Mouse (Mus musculus): Measurements from ENCODE around the gene Msx1.

Gene Msx1

GRCm38 (mm10) chr5:37826706-37827625 lies 2.6 kb upstream of the Msx1 start:
- no peak for DNase-seq (ENCODE audit: low read depth, low spot score)

DNA sequence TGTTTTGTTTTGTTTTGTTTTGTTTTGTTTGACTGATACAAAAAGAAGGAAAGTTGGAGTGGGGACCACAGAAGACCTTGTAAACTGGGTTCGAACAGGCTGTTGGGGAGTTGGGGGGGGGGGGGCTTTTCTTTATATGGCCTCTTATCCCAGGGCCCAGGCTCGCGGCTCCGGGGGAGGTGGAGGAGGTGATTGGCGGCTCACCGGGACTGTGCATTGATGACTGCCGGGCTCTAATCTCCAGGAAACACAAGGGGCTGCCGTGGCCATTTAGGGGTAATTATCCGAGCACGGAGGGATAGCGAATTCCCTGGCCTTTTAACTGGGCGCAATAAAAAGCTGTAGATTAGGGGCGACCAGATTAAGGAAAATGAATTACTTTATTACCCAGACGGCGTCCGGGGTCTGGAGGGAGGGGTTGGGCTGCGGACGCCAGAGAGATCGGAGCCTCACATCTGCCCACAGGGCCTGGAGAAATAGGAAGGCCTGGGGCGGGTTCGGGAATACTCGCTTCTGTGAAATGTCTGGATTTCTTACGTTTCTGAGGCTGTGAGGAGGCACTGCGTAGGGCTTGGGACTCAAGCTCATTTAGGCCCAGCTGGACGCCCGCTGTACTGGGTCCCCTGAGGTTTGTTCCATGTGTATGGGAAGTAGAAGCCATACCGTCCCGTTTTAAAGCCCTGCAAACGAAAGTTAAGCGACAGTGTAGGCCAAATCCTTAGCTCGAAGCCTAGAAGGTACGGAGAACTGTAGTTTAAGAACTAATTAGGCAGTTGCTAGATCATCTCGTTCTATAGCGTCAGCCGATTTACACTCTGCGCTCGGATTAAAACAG lies 1.4 kb upstream of the Msx1 start:
- no peak for DNase-seq (ENCODE audit: low read depth, low spot score)

- DNase-seq (ENCODE audit: low read depth, low spot score) = no peak
These were observed 773 bp upstream of the Msx1 start for GRCm38 (mm10) chr5:37825111-37825600.

DNA sequence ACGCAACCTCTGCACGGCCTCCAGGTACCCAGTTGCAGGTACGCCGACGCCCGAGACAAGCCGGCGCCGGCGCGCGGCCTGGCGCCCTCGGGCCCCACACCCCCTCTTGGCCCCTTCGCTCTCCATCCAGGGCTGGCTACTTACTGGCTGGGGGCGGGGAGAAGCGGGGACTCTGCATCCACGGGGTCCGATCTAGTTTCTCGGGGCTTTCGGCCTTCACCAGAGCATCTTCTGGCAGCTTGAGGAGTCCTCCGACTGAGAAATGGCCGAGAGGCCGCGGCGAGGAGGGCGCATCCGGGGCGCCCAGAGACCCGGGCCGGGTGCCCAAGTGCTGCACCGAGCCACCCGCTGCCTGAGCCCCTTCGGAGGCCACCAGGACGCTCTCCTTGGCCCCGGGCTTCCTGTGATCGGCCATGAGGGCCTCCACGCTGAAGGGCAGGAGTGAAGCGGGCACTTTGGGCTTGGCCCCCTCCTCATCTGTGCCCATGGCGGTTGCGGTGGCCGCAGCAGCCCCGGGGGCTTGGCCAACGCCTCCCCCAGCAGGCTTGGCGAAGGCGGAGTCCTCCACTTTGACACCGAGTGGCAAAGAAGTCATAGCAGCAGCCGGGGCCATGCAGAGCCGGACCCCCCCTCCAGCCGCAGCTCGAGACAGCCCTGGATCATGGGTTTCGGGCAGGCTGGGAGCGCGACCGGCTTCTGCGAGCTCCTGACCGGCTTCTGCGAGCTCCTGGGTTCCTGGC lies 492 bp downstream of the Msx1 start:
- DNase-seq (ENCODE audit: low read depth, low spot score) = no peak

DNA sequence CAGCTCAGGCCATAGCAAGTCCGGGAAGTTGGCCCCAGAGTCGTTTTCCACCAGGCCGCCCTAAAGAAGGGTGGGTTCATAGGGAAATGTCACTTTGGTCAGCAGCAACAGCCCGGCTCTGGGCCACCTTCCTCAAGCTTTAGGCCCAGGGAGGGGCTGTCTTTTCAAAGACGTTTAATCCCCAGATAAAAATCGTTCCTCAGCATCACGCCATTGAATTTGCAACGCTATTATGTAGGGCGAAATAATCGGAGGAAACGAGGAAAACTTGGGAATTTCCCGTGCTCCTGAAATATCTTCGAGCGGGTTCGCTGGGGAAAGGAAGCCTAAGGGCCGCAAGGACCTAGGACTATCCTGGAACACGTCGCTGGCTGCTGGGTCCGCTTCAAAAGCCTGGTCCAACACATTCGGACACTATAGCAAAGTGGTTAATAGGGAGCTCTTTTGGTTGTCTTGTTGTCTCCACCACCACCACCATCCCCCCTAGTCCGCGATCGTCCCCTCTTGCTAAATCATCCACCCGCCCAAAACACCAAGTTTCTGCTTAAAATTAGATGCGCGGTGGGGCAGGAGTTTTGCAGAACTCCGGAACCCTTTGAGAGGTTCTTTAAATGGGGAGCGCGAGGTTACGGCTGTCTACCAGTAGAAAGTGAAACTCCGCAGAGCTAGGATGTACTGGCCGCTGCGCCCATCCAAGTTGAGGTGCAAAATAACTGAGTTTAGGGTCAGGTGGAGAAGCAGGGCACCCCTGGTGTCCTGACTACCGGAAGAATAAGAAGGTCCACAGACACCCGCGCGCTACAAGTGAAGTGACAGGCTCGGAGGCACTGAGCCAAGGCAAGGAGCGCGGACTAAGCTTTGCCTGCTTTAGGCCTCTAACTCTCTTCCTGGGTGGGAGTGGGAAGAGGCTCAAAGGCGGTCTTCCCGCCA lies 1.3 kb downstream of the Msx1 start:
- no peak for DNase-seq (ENCODE audit: low read depth, low spot score)

- DNase-seq (ENCODE audit: low read depth, low spot score) = no peak
These were observed 2.2 kb downstream of the Msx1 start for GRCm38 (mm10) chr5:37822116-37822707.

DNA sequence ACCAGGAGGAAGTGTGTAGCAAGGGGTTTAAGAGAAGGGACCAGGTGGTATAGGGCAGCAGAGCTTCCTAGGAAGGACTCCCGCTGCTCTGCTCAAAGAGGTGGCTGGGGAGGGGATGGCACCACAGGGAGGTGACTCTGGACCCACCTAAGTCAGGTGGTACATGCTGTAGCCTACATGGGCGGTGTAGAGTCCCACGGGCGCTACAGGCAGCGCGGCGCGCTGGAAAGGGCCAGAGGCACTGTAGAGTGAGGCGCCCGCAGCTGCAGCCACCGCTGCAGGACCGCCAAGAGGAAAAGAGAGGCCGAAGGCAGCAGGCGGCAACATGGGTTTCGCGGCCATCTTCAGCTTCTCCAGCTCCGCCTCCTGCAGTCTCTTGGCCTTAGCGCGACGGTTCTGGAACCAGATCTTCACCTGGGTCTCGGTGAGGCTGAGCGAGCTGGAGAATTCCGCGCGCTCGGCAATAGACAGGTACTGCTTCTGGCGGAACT lies 3.2 kb downstream of the Msx1 start:
- no peak for DNase-seq (ENCODE audit: low read depth, low spot score)

- DNase-seq (ENCODE audit: low read depth, low spot score) = no peak
These were observed 3.7 kb downstream of the Msx1 start for GRCm38 (mm10) chr5:37820689-37821088.

- DNase-seq (ENCODE audit: low read depth, low spot score) = no peak
These were observed 4.4 kb downstream of the Msx1 start for GRCm38 (mm10) chr5:37819971-37820370.

- DNase-seq (ENCODE audit: low read depth, low spot score) = no peak
These were observed 4.8 kb downstream of the Msx1 start for GRCm38 (mm10) chr5:37819541-37819940.

- no peak for DNase-seq (ENCODE audit: low read depth, low spot score)
These were observed 5.7 kb downstream of the Msx1 start for GRCm38 (mm10) chr5:37818533-37819215.

- DNase-seq (ENCODE audit: low read depth, low spot score) = no peak
These were observed 6.5 kb downstream of the Msx1 start for GRCm38 (mm10) chr5:37817658-37818532.

DNA sequence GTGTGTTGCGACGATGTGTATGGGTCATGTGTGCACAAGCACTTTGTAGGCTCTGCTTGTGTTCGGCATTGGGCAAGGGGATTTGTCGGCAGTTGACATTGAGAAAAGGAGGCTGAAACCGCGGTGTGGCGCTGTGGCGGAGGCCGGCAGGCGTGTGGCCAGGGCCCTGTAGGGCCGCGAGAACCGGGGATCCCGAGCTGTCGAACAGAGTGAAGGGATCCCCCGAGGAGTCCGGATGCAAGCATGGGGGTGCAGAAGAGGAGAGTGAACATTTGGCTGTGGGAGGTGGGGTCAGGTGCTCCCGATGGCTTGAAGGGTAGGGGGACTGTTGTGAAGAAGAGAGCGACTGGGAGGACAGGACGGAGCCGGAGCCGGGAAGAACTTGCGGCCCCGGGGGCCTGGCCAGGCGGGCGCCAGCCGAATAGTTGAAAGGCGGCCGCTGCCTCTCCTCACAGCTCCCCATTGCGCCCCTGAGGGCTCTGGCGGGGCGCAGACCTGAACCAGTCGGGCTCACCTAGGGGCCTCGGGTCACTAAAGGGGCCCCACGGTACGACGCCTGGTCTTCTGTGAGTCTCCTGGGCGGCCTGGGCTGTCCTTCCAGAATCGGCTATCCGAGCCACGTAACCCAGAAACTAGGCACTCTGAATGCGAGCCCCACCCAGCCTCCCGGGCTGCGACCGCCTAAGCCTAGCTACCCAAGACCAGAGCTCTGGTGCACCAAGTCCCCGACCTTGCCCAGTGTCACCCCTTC lies 7.3 kb downstream of the Msx1 start:
- DNase-seq (ENCODE audit: low read depth, low spot score) = no peak

DNA sequence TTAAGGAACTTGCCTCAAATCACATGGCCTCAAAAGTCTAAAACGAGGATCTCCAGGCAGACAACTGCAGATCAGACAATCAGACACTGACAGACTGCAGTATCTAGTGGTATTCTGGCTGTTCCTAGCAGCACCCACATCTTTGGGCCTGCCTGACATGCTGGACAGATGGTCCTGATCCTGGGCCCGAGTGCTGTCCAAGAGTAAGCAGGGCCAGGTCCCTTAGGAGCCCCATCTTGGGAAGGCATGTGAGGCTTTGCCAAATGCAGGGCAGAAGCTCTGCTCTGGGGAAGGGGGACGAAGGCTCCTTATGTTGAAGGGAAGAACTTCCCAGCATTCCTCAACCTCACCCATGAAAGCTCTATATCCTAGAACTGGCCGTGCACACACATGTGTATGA lies 8.5 kb downstream of the Msx1 start:
- no peak for DNase-seq (ENCODE audit: low read depth, low spot score)

- no peak for DNase-seq (ENCODE audit: low read depth, low spot score)
These were observed 10.2 kb downstream of the Msx1 start for GRCm38 (mm10) chr5:37814169-37814568.

GRCm38 (mm10) chr5:37805291-37805690 lies 19.1 kb downstream of the Msx1 start:
- DNase-seq (ENCODE audit: low read depth, low spot score) = no peak

DNA sequence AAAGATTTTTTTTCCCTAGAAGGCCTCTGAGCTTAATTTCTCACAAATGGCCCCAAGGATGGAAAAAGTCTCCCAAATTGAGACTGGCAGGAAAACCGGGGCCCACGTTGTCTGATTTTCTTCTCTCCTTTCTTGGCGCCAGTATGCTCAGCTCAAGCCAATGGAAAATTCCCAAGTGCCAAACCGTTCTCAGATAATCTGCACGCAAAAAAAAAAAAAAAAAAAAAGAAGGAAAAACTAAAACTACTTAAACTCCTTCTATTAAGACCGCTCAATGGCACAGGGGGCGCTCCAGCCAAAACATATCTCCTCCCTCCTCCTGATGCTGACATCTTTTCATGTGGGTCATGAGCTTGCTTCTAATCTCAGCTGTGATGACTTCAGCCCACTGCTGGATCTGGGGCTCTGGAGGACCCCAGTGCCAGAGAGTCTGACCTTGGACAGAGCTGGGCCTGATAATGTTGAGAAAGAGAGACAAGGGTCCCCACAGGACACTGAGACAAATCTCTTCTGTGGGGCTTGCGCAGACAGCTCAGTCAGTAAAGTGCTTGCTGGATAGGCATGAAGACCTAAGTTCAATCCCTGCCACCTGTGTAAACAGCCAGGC lies 19.8 kb downstream of the Msx1 start:
- no peak for DNase-seq (ENCODE audit: low read depth, low spot score)

All from brain, adult 2 months (tissue).